Mouse (Mus musculus): ENCODE measurements around the gene Cops6.

GRCm38 (mm10) chr5:138202086-138202485, 41.2 kb downstream of the Cops6 start:
- TF ChIP-seq CTCF (conservative IDR thresholded peaks at IDR 0.05 in 1 of 2, IDR thresholded peaks at IDR 0.05 in 1 of 2; ENCODE audit: low read depth in 2 of 2, low read length in 2 of 2): no peak
- TF ChIP-seq ZNF384 (IDR thresholded peaks at IDR 0.05; ENCODE audit: low read depth, low read length): no peak
- no peak for TF ChIP-seq SMC3 (IDR thresholded peaks at IDR 0.05; ENCODE audit: low read depth, low read length)
